Mouse (Mus musculus) kidney, postnatal 14 days (tissue): ENCODE data around the gene Zfp970.
"Not testable (repeated sequence)": the region's sequence is repeated elsewhere in the genome, so short reads cannot be mapped to it uniquely, and the experiment has no call there.

ENCODE experiments used
- DNase-seq: peaks from one replicate; pipeline ENCODE4 v3.0.0; 2022; ENCODE audit warnings: mixed read lengths

Gene Zfp970

GRCm38 (mm10) chr2:177464676-177465075 is at the start of gene Zfp970:
TSS of gene Zfp970 (plus strand) at chr2:177464733.
- DNase-seq: peak; percentile 21

- not testable (repeated sequence) for DNase-seq
Observed at GRCm38 (mm10) chr2:177468222-177468621, 3.7 kb downstream of the Zfp970 start.

- not testable (repeated sequence) for DNase-seq
Observed at GRCm38 (mm10) chr2:177472261-177472660, 7.7 kb downstream of the Zfp970 start.

DNA sequence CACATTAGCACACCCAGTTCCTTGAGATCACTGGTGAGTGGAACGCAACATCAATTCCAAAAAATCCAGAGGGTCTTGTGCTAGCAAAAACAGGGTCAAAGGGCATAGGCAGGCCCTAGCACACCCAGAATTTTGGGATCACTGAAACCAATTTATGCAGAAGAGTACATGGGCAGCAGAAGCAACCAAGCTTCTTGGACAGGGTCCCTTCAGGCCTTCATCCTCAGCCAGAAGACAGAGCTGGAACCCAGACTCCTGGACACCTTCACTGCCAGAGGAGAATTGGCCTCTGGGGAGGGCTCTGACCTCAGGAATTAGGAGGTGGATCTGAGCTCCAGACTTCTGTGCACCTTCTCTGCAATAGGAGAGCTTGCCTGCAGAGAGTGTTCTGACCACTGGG is 17.4 kb downstream of the Zfp970 start:
- DNase-seq: not testable (repeated sequence)

- DNase-seq: not testable (repeated sequence)
Observed at GRCm38 (mm10) chr2:177483238-177483948, 18.9 kb downstream of the Zfp970 start.

DNA sequence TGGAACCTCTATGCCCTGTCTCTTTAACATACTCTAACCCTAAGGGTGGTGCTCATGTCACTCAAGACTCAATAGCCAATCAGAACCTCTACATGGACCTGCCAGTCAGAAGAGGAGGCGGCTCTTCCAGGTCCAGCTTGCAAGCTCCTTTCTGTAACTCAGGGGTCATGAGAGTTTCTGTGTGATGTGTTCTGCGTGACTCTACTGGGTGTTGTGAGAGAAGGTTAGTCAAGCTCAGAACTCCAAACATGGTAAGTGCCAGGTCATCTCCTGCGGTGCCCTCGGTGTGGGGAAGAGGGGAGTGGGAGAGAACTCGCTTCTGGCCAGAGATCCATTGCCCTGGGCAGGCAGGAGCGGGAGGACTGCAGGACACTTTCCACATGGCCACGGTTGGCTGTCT is 33.5 kb downstream of the Zfp970 start, which contains the start of gene Gm14403:
Gene Gm14403, plus strand, starts transcription at position 149 of the 400 bp plus-strand sequence.
- peak; percentile 61 for DNase-seq

DNA sequence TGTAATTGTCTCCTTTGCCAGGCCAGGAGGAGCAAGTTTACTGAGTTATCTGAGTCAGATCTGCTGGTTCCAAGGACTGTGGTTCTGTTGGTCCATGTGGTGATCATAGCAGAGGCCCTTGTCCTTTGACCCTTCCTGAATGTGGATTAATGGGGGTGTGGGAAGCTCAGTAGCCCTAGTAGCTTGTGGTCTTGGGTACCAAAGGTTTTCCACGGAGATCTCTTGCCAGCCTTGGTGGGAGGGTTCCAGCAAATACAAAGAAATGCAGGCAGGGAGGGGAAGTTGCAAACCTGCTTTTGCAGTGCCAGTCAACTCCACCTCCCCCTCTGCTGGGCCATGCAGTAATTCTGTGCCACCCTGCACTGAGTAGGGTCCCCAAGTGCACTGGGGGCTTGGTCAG is 34.6 kb downstream of the Zfp970 start:
- not testable (repeated sequence) for DNase-seq

GRCm38 (mm10) chr2:177505211-177505719 is 40.7 kb downstream of the Zfp970 start:
- DNase-seq: not testable (repeated sequence)

DNA sequence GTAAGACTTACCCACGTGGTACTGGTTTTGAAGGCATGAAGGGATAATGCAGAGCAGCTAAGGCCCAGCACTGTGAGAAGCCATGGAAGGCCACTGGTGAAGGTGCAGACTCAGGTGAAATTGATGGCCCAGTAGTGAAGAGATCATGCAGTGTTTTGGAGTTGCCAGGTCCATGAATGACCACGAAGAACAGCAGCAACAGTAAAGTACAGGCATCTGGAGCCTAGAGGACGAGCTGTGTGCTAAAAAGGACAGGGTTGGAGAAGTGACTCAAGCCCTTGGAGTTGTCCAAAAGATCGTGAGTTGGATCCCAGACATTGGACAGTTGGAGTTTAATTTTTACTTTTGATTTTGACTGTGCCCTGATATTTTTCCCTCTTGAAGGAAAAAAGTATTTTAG is 46.8 kb downstream of the Zfp970 start:
- not testable (repeated sequence) for DNase-seq

GRCm38 (mm10) chr2:177511972-177512371 is 47.4 kb downstream of the Zfp970 start:
- DNase-seq: not testable (repeated sequence)

DNA sequence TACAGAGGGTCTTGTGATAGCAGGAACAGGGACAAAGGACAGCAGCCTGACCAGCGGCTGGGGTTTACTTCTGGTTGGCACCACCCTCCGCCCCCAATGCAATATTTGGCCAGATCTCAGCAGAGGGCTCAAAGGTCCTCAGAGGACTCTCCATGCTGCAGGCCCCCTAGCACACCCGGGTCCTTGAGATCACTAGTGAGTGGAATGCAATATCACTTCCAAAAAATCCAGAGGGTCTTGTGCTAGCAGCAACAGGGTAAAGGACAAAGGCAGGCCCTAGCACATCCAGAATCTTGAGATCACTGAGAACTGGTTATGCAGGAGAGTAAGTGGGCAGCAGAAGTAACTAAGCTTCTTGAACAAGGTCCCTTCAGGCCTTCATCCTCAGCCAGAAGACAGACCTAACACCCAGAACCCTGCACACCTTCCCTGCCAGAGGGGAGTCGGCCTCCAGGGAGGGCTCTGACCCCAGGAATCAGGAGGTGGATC is 49.5 kb downstream of the Zfp970 start:
- not testable (repeated sequence) for DNase-seq

DNA sequence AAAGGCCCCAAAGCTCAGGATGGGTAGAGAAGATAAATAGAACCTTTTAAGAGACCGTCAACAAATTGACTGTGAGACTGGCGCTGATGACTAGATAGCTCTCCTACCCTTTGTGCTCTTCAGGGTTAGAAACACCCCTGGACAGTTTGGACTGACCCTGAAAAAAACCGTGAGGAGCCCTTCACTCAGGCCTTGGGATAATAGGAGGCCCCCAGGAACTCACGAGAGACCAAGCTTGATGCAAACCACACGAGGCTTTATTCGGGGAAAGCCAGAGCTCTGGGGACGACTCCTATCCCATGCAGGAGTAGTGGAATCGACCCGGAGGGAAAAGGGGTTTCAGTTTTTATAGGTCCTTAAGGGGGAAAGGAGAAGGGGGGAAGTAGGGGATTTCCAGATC is 53.2 kb downstream of the Zfp970 start:
- not testable (repeated sequence) for DNase-seq

DNA sequence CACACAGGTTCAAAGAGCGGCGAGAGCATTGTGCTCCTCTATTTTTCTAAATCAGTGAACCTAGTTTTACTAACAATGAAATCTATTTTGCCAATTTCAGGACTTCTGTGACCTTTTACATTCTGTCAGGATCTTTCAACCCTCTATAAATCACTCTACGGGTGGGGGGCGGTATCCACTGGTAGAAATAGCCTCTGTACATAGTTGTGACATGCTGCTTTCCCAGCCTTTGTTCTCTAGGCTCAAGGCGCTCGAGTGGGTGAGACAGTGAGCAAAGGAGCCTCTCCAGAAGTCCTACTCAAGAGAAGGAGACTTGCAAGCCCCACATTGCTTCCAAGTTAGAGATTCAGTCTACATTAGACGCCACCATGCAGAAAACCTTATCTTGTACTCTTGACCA is 53.8 kb downstream of the Zfp970 start:
- not testable (repeated sequence) for DNase-seq

DNA sequence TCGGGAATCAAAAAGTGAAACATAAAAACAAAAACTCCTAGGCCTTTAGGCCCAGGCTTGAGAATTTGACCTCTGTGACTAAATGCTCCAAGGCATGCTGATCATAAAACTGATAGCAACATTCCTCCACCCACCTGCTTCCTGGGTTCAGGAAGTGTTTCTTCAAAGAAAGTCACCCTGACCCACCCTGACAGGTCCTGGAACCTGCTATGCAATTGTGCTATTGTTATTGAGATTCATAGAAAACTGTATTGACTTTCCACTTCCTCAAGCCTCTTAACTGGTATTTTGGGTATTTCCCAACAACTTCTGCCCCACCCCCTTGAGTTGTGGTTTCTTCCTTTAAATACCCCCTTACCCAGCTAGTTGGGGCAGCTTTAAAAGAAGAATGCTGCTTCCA is 54.4 kb downstream of the Zfp970 start:
- not testable (repeated sequence) for DNase-seq

DNA sequence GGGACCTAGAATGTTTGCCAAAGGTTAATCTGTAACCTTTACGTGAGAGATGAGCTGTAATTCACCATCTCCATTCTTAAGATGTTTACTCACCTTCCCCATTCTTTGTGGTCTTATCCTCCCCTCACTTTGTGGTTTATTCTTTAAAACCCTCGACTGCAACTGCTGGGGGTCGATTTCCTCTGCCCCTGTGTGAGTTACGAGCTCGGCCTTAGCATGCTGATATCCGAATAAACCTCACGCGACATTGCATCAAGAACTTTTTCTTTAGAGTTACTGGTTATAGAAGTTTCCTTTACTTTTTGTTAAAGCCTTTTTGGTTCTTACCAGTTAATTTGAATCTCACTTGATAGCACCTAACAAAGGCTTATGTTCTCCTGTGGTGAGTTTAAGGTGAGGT is 55.5 kb downstream of the Zfp970 start:
- DNase-seq: no peak

- DNase-seq: no peak
Observed at GRCm38 (mm10) chr2:177523061-177523460, 58.5 kb downstream of the Zfp970 start.

DNA sequence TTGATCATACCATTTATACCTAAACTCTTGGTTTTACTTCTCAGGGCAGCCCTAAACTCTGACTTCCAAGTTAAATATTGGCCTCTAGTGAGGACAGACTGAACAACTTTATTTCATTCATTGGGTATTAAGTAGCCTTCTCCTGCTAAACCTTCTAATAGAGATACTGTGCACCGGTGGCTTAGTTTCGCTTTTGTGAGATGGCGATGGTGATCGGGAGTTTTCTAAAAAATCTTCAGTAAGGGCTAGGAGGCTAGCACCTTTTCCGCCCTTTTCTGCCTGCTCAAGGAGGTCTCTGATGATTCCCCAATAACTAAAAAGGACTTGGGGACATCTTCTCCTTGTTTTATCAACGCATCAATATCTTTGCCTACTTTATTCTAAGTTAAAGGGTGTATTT is 59.1 kb downstream of the Zfp970 start:
- not testable (repeated sequence) for DNase-seq

- not testable (repeated sequence) for DNase-seq
Observed at GRCm38 (mm10) chr2:177524171-177524570, 59.6 kb downstream of the Zfp970 start.
